Mouse (Mus musculus) lung, postnatal 0 days (tissue): ENCODE results near the gene Shisa6. TPM values are rescaled to one million over a fixed set of nuclear protein-coding genes. Genes with fewer than 3 reads are reported as not detected.

Source experiments
- ATAC-seq: fragments of 200-750 bp; cut with Nextera tagmentation; 2 replicates; pipeline ENCODE4 v1.8.0; 2017; ENCODE audit warnings: moderate library complexity
- DNase-seq: peaks from one replicate; pipeline ENCODE4 v3.0.0-alpha.2; 2016; ENCODE audit warnings: low spot score
- H3K27ac ChIP-seq: fragments of 300-500 bp; sonication (generic); 2 replicates; pipeline ENCODE4 v1.5.1; 2014; ENCODE audit warnings: antibody characterized with exemption, mild to moderate bottlenecking, low read length, mixed read lengths
- H3K27me3 ChIP-seq: fragments of 300-500 bp; sonication (generic); replicated peaks from 2 replicates; pipeline ENCODE4 v1.6.1; 2014; ENCODE audit warnings: low read length, mixed read lengths; ENCODE audit not compliant: insufficient read depth
- H3K36me3 ChIP-seq: fragments of 300-500 bp; sonication (generic); 2 replicates; pipeline ENCODE4 v1.6.1; 2014; ENCODE audit warnings: low read length, mixed read lengths; ENCODE audit not compliant: insufficient read depth
- H3K4me1 ChIP-seq: fragments of 300-500 bp; sonication (generic); 2 replicates; pipeline ENCODE4 v1.6.1; 2014; ENCODE audit warnings: antibody characterized with exemption, low read depth, low read length, mixed read lengths; ENCODE audit not compliant: insufficient read depth
- H3K4me2 ChIP-seq: fragments of 300-500 bp; sonication (generic); replicated peaks from 2 replicates; pipeline ENCODE4 v1.6.1; 2014; ENCODE audit warnings: low read depth, mild to moderate bottlenecking, low read length, moderate library complexity, mixed read lengths
- H3K4me3 ChIP-seq: fragments of 300-500 bp; sonication (generic); 2 replicates; pipeline ENCODE4 v1.5.1; 2014; ENCODE audit warnings: low read depth, low read length
- H3K9ac ChIP-seq: fragments of 300-500 bp; sonication (generic); replicated peaks from 2 replicates; pipeline ENCODE4 v1.6.1; 2014; ENCODE audit warnings: low read depth, mild to moderate bottlenecking
- H3K9me3 ChIP-seq: fragments of 300-500 bp; sonication (generic); 2 replicates; pipeline ENCODE4 v1.6.1; 2016; ENCODE audit warnings: low read length, mixed read lengths
- CTCF ChIP-seq: IDR thresholded peaks from 2 replicates; pipeline ENCODE4 v1.5.1; 2016; ENCODE audit warnings: antibody characterized with exemption, mild to moderate bottlenecking
- EP300 ChIP-seq: IDR thresholded peaks from 2 replicates; pipeline ENCODE4 v1.6.1; 2016; ENCODE audit warnings: antibody characterized with exemption, mild to moderate bottlenecking, control low read depth
- WGBS: fragments of 180-500 bp; shearing (Covaris S2); extraction: QIAGEN DNeasy Blood & Tissue Kit; methylation state at CpG from one replicate; pipeline ENCODE4 v1.1.7; 2014; 5-methylcytosine and 5-hydroxymethylcytosine counted together
- polyA plus RNA-seq: library from polyadenylated mRNA; unstranded; fragments of >200 nt; fragmentation: Nextera tagmentation; extraction: Ambion mirVana; gene quantifications from 2 replicates; pipeline ENCODE4 v1.2.1, GENCODE M21; 2015

Gene Shisa6
- polyA plus RNA-seq, 1 experiment from 2014 or later, result 0.61 TPM

DNA sequence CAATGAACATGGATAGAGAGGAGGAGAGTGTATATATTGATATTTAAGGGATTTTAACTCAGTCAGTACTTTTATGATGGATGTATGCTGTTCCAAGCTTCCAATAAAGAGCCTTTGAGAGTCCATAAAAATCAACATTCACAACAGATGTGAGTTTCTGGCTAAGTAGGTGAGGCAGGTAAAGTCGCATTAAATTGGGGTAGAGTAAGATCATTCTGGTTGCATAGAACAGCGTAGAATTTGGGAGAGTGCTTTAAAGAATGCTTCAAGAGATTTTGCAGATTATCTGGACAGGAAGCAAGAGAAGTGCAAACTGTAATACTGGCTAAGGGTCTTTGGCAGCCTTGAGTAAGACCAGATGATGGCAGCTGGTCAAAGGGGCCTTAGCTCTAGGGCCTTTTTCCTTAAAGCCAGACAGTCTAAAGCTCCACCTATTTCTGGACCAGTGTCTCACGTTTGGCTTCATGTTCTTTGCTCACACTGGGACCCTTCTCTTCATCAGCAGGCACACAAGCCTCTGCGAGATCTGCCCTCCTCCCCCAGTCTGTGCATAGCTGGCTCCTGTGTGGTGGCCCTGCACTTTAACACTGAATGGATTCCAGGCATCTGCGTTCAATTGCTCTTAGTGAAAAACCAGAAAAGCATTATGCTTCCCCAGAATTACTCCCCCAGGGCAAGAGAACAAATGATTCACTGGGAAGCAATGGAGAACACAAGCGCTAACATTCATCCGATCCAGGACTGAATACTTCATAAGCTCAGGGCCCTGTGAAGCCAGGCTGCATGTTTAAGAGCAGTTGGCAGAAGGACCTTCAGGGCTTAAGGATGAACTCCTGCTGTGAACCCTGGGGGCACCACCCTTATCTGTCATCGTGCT, 158.7 kb downstream of the Shisa6 start:
- H3K4me1 ChIP-seq, result no peaks in the 10 kb centered on the region
- H3K4me2 ChIP-seq, result no peak overlapping the region
- no peak overlapping the region for H3K4me3 ChIP-seq
- no peaks in the 10 kb centered on the region for H3K36me3 ChIP-seq
- H3K9ac ChIP-seq, result no peak overlapping the region
- ATAC-seq, result no peak
- TF ChIP-seq EP300 (no peak), CTCF (no peak)
- H3K9me3 ChIP-seq, result no peaks in the 10 kb centered on the region
- H3K27me3 ChIP-seq, result no peaks in the 10 kb centered on the region
- no peak for DNase-seq
- no peak overlapping the region for H3K27ac ChIP-seq
- 65% methylated on average over 8 of the region's 8 CpGs for WGBS

DNA sequence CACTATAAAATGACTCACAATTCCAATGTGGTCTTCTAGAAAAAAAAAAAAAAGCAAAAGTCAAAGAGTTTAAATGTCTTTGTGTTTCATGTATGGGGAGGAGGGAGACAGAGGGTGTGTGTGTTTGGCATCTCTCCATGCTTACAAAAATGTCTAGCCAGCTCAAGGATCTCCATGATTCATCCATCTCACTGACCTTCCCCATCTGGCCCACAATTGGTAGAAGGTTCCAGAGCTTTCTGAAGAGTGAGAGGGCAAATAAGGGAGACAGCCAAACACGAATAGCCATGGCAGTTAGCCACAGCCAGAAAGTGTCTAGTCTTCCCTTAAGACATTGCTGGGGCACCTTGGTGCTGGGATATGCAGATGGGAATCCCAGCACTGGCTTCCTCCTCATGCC, 166.0 kb downstream of the Shisa6 start:
- TF ChIP-seq EP300 (no peak), CTCF (no peak)
- Histone ChIP-seq H3K27me3 (no peaks in the 10 kb centered on the region), H3K36me3 (no peaks in the 10 kb centered on the region), H3K4me2 (no peak overlapping the region), H3K9ac (no peak overlapping the region), H3K27ac (no peak overlapping the region), H3K4me1 (no peaks in the 10 kb centered on the region), H3K4me3 (no peak overlapping the region), H3K9me3 (no peaks in the 10 kb centered on the region)
- 43% methylated on average over 1 of the region's 1 CpGs for WGBS
- ATAC-seq (no peak), DNase-seq (no peak)

DNA sequence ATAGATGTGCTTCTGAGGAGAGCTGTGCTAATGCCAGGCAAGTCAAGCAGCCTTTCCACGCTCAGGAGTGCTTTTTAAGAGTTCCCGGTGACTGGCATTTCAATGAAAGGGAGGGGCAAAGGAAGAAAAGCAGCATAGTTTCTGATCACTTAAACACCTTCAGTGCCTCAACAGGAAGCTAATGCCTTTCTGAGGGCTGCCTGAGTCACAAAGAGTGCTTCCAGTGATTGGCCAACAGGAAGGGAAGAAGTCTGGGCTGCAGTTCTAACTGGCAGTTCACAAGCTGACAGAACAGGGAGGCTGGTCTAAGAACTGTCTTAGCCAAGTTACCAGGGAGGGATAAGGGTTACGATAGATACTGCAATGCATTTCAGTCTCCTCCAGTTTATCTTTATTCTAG, 180.9 kb downstream of the Shisa6 start:
- Histone ChIP-seq H3K27ac (no peak overlapping the region), H3K4me1 (no peaks in the 10 kb centered on the region), H3K9me3 (no peaks in the 10 kb centered on the region), H3K27me3 (no peaks in the 10 kb centered on the region), H3K4me2 (no peak overlapping the region), H3K36me3 (no peaks in the 10 kb centered on the region), H3K9ac (no peak overlapping the region), H3K4me3 (no peak overlapping the region)
- DNase-seq, result peak; percentile 81
- TF ChIP-seq CTCF (no peak), EP300 (0 out of 2 replicates have a peak, but pooled peaks have one; percentile 14)
- ATAC-seq, result peak; percentile 76
- WGBS, result 42% methylated on average over 3 of the region's 3 CpGs

DNA sequence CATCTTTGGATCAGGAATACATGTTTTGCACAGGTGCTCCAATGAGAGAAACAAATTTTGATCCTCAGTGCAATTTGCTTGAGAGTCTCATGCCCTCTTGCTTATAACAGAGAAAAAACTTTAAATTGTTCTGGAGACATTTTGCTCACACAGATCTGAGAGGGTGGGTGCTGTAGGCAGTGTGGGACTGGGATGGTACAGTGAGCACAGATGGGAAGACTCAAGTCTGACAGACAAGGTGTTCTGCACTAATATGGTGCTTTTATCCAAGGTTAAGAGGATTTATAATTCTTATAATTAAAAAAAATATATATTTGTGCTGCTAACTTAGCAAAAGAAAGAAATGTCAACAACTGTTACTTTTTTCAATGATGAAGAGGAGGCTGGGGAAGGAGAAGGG, 189.5 kb downstream of the Shisa6 start:
- Histone ChIP-seq H3K9me3 (no peaks in the 10 kb centered on the region), H3K36me3 (no peaks in the 10 kb centered on the region), H3K27me3 (no peaks in the 10 kb centered on the region), H3K4me2 (no peak overlapping the region), H3K9ac (no peak overlapping the region), H3K4me3 (no peak overlapping the region), H3K27ac (no peak overlapping the region), H3K4me1 (no peaks in the 10 kb centered on the region)
- ATAC-seq (no peak), DNase-seq (no peak)
- no peak for TF ChIP-seq CTCF
- TF ChIP-seq EP300, result no peak

DNA sequence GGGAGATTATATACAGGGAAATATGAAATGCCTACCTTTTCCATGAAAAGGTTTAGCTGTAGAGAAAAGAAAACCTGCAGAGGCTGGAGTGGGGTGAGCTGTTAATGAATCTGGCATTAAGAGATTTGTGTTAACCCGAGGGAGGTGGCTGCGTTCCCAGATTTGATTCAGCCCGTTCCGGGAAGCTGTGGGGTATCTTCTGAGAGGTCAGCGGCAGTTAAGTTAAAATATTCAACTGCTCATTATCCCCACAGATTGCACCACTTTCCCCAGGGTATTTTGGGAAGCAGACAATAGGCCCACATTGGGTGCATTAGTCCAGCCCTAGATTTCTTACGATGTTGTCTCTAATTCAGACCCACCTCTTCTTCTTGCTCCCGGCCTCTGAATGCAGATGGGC, 213.0 kb downstream of the Shisa6 start:
- H3K4me1 ChIP-seq, result no peaks in the 10 kb centered on the region
- no peak for TF ChIP-seq CTCF
- 0 out of 2 replicates have a peak, but pooled peaks have one; percentile 18 for TF ChIP-seq EP300
- DNase-seq (peak; percentile 66), ATAC-seq (no peak)
- no peak overlapping the region for H3K4me2 ChIP-seq
- H3K9me3 ChIP-seq, result no peaks in the 10 kb centered on the region
- no peak overlapping the region for H3K27ac ChIP-seq
- WGBS, result 64% methylated on average over 7 of the region's 7 CpGs
- no peaks in the 10 kb centered on the region for H3K36me3 ChIP-seq
- H3K4me3 ChIP-seq, result no peak overlapping the region
- no peaks in the 10 kb centered on the region for H3K27me3 ChIP-seq
- H3K9ac ChIP-seq, result no peak overlapping the region

DNA sequence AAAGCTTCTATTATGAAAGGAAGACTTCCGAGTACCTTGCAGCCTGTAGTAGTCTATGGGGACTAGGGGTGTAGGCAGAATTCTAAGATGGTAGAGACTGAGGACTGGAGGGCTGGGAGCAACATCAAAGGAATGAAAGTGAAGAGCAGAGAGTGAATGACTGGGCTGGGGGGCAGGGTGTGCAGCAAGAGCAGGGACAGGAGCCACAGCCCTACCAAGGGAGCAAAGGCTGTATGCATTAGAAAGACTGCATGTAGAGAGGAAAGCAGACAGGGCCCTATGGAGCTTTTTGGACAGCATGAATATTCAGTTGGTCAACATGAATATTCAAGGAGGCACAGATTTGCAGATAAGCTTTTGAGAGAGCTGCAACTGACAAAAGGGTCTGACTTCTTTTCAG, 221.4 kb downstream of the Shisa6 start:
- Histone ChIP-seq H3K4me3 (no peak overlapping the region), H3K9ac (no peak overlapping the region), H3K36me3 (no peaks in the 10 kb centered on the region), H3K4me2 (no peak overlapping the region), H3K9me3 (no peaks in the 10 kb centered on the region), H3K27me3 (no peaks in the 10 kb centered on the region), H3K4me1 (no peaks in the 10 kb centered on the region), H3K27ac (no peak overlapping the region)
- TF ChIP-seq EP300, result no peak
- TF ChIP-seq CTCF, result no peak
- ATAC-seq, result no peak
- WGBS, result 72% methylated on average over 1 of the region's 1 CpGs
- no peak for DNase-seq
